Mouse (Mus musculus) left cerebral cortex, adult 9 months (tissue): ENCODE measurements around the gene Wdr91.

Experiments
- DNase-seq, 2 experiments: peaks; one replicate each; pipeline ENCODE4 v3.0.0; 2022; ENCODE audit warnings: low spot score in 2 of 2

Wdr91 gene

GRCm38 (mm10) chr6:34919146-34919545 lies 8.5 kb upstream of the Wdr91 start:
- no peak for DNase-seq

- no peak for DNase-seq
These were observed 3.8 kb upstream of the Wdr91 start for GRCm38 (mm10) chr6:34914462-34914861.

GRCm38 (mm10) chr6:34913341-34914040 lies 2.8 kb upstream of the Wdr91 start:
- DNase-seq: no peak

- DNase-seq: no peak
These were observed 888 bp downstream of the Wdr91 start for GRCm38 (mm10) chr6:34909631-34910345.

GRCm38 (mm10) chr6:34907696-34908260 lies 2.9 kb downstream of the Wdr91 start:
- no peak for DNase-seq

- DNase-seq: no peak
These were observed 3.5 kb downstream of the Wdr91 start for GRCm38 (mm10) chr6:34907121-34907614.

GRCm38 (mm10) chr6:34906661-34907060 lies 4.0 kb downstream of the Wdr91 start:
- no peak for DNase-seq

GRCm38 (mm10) chr6:34906125-34906524 lies 4.6 kb downstream of the Wdr91 start:
- DNase-seq: no peak

- DNase-seq: no peak
These were observed 6.3 kb downstream of the Wdr91 start for GRCm38 (mm10) chr6:34904361-34904760.

- DNase-seq: no peak
These were observed 6.8 kb downstream of the Wdr91 start for GRCm38 (mm10) chr6:34903851-34904250.

GRCm38 (mm10) chr6:34903441-34903840 lies 7.2 kb downstream of the Wdr91 start:
- no peak for DNase-seq

- no peak for DNase-seq
These were observed 8.1 kb downstream of the Wdr91 start for GRCm38 (mm10) chr6:34902578-34902977.

- no peak for DNase-seq
These were observed 8.7 kb downstream of the Wdr91 start for GRCm38 (mm10) chr6:34901911-34902444.

- DNase-seq: no peak
These were observed 9.7 kb downstream of the Wdr91 start for GRCm38 (mm10) chr6:34900990-34901389.

GRCm38 (mm10) chr6:34899127-34899526 lies 11.5 kb downstream of the Wdr91 start:
- no peak for DNase-seq

GRCm38 (mm10) chr6:34896168-34896780 lies 14.4 kb downstream of the Wdr91 start:
- DNase-seq: no peak

- no peak for DNase-seq
These were observed 15.1 kb downstream of the Wdr91 start for GRCm38 (mm10) chr6:34895569-34895968.

- DNase-seq: no peak
These were observed 21.5 kb downstream of the Wdr91 start for GRCm38 (mm10) chr6:34889185-34889584.

- no peak for DNase-seq
These were observed 23.4 kb downstream of the Wdr91 start for GRCm38 (mm10) chr6:34887131-34887850.

- DNase-seq: no peak
These were observed 26.0 kb downstream of the Wdr91 start for GRCm38 (mm10) chr6:34884724-34885123.

- DNase-seq: peak in 1 of 2 experiments; percentile 66
These were observed 30.7 kb downstream of the Wdr91 start for GRCm38 (mm10) chr6:34879911-34880475.
